Mouse (Mus musculus) left cerebral cortex, postnatal 25 days (tissue): ENCODE results near the gene Fstl3. TPM values are rescaled to one million over a fixed set of nuclear protein-coding genes. Genes with fewer than 3 reads are reported as not detected.

ENCODE experiments used
- total RNA-seq, 2 experiments: library from RNA; stranded (reverse); gene quantifications; 2 replicates each; pipeline ENCODE4 v1.2.3; 2021

Gene Fstl3
- total RNA-seq, 2 experiments from 2014 or later: 2.2 to 2.4 TPM

Other genes with a start within 250 kb of the Fstl3 start
- 1 to 10 TPM; 2.3 to 4.3 TPM for gene Plpp2, start 243.5 kb upstream of the Fstl3 start, total RNA-seq
- 10 to 100 TPM; 48.2 to 48.4 TPM for gene Mier2, start 222.1 kb upstream of the Fstl3 start, total RNA-seq
- gene Theg, start 189.9 kb upstream of the Fstl3 start, total RNA-seq: not detected
- gene C2cd4c, start 163.2 kb upstream of the Fstl3 start, total RNA-seq: 10 to 100 TPM; 15.2 to 18.6 TPM
- 10 to 100 TPM; 42.2 to 44.4 TPM for gene Shc2, start 139.4 kb upstream of the Fstl3 start, total RNA-seq
- gene Odf3l2, start 131.5 kb upstream of the Fstl3 start, total RNA-seq: under 1 TPM; 0.34 to 0.57 TPM
- not detected for gene Madcam1, start 112.7 kb upstream of the Fstl3 start, total RNA-seq
- 10 to 100 TPM; 82.0 to 82.8 TPM for gene Tpgs1, start 107.9 kb upstream of the Fstl3 start, total RNA-seq
- gene Cdc34, start 95.1 kb upstream of the Fstl3 start, total RNA-seq: 10 to 100 TPM; 75.9 to 78.0 TPM
- gene Gzmm, start 88.3 kb upstream of the Fstl3 start, total RNA-seq: 1 to 10 TPM; 1.5 to 2.4 TPM
- 100 to 1,000 TPM; 650 to 673 TPM for gene Bsg, start 72.8 kb upstream of the Fstl3 start, total RNA-seq
- 100 to 1,000 TPM; 111 to 123 TPM for gene Hcn2, start 60.6 kb upstream of the Fstl3 start, total RNA-seq
- gene Polrmt, start 30.7 kb upstream of the Fstl3 start, total RNA-seq: 10 to 100 TPM; 42.1 to 45.7 TPM
- gene Fgf22, start 22.2 kb upstream of the Fstl3 start, total RNA-seq: 1 to 10 TPM; 2.8 to 4.0 TPM
- gene Rnf126, start 10.3 kb upstream of the Fstl3 start, total RNA-seq: 10 to 100 TPM; 90.9 to 96.0 TPM
- 1 to 10 TPM in 1 of 2 experiments, under 1 TPM in 1; 0.62 to 1.1 TPM for gene Prss57, start 13.7 kb downstream of the Fstl3 start, total RNA-seq
- 100 to 1,000 TPM; 318 to 348 TPM for gene Palm, start 16.3 kb downstream of the Fstl3 start, total RNA-seq
- gene Misp, start 43.7 kb downstream of the Fstl3 start, total RNA-seq: 1 to 10 TPM in 1 of 2 experiments, under 1 TPM in 1; 0.62 to 1.7 TPM
- 10 to 100 TPM; 48.5 to 52.3 TPM for gene Ptbp1, start 77.2 kb downstream of the Fstl3 start, total RNA-seq
- gene Prtn3, start 97.2 kb downstream of the Fstl3 start, total RNA-seq: 1 to 10 TPM; 1.4 to 2.4 TPM
- gene Plppr3, start 97.4 kb downstream of the Fstl3 start, total RNA-seq: 10 to 100 TPM; 51.1 to 53.3 TPM
- gene Elane, start 109.0 kb downstream of the Fstl3 start, total RNA-seq: not detected
- gene Cfd, start 113.6 kb downstream of the Fstl3 start, total RNA-seq: not detected
- gene Med16, start 131.7 kb downstream of the Fstl3 start, total RNA-seq: 10 to 100 TPM; 57.5 to 59.8 TPM
- gene Gm26602, start 133.6 kb downstream of the Fstl3 start, total RNA-seq: not detected
- 1 to 10 TPM; 7.1 to 7.8 TPM for gene Kiss1r, start 139.7 kb downstream of the Fstl3 start, total RNA-seq
- gene R3hdm4, start 143.9 kb downstream of the Fstl3 start, total RNA-seq: 100 to 1,000 TPM; 366 to 394 TPM
- gene Arid3a, start 149.8 kb downstream of the Fstl3 start, total RNA-seq: 1 to 10 TPM; 5.4 to 8.6 TPM
- gene Wdr18, start 182.9 kb downstream of the Fstl3 start, total RNA-seq: 10 to 100 TPM; 41.1 to 49.9 TPM
- gene Grin3b, start 193.4 kb downstream of the Fstl3 start, total RNA-seq: under 1 TPM; 0.14 to 0.23 TPM
- 100 to 1,000 TPM; 123 to 124 TPM for gene Tmem259, start 207.1 kb downstream of the Fstl3 start, total RNA-seq
- 1 to 10 TPM; 6.0 to 8.2 TPM for gene Cnn2, start 211.3 kb downstream of the Fstl3 start, total RNA-seq
- gene Abca7, start 219.2 kb downstream of the Fstl3 start, total RNA-seq: 10 to 100 TPM; 10.9 to 12.3 TPM
- gene Arhgap45, start 239.4 kb downstream of the Fstl3 start, total RNA-seq: 1 to 10 TPM; 3.6 to 4.0 TPM